Mouse (Mus musculus) kidney, postnatal 36 days (tissue): ENCODE data around the gene Ccdc51.

ENCODE experiments used
- DNase-seq, 2 experiments: peaks; one replicate each; pipeline ENCODE4 v3.0.0; 2021 to 2022; ENCODE audit warnings: mixed read lengths in 2 of 2

The Ccdc51 gene

DNA sequence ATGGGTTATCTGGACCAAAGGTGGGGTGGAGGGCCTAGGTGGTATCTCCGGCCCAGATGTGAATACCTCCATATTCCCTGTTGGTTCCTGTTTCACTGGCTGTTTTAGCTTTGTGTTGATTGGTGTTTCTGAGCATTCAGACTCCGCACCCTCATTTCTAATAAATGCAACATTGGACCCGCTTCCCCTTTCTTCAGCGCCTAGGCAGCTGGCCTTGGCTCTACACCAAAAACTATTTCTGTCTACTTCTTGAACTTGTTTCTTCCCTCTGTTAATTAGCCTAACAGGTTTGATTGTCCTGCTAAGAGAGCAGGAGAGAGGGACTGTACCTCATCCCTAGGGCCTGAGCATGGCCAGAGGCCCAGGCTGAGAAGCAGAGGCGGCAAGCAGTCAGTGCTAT, 24.8 kb upstream of the Ccdc51 start:
- DNase-seq, result peak in 1 of 2 experiments; percentile 1

- DNase-seq, result peak in 1 of 2 experiments; percentile 19
Observed at GRCm38 (mm10) chr9:109058006-109058765, 24.1 kb upstream of the Ccdc51 start.

DNA sequence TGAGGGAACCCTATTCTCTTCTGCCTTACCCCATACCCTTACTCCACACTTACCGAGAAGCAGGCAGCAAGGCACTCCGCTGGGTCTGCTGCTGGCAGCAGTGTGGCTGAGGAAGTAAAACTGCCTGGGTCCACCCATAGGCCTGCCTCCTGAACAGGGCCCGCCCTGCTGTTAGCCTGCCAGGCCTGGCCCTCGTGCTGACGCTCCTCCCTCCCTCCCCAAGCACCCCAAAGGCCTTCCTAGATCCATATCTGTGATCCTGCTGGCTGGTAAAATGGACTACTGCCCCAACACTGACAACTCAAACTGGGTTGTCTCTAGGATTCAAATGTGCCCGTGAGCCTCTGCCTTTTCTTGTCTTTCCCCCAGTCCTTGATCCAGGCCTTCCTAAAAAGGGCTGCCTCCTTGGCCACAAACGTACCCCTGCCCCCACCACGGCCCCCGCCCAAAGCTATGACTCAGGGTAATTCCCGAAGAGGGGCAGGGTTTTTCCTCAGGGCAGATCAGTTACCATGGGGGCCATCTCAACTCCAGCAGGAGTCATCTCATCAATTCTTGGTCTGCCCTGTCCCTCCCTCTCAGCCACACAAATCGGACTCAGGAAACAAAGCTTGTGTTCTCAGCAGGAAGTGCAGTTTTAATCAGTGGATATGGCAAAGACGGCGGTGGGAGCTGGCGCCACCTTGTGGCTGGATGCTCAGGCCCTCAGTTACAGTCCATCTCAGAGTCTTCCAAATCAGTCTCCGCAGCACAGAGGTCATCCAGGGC, 23.0 kb upstream of the Ccdc51 start, which contains the start of gene Trex1:
Trex1 (minus strand) TSS at position 599 of the 768 bp plus-strand sequence.
- peak; percentile 94 to 95 for DNase-seq

GRCm38 (mm10) chr9:109060184-109060897, 22.0 kb upstream of the Ccdc51 start:
- peak in 1 of 2 experiments; percentile 16 for DNase-seq

- DNase-seq, result no peak
Observed at GRCm38 (mm10) chr9:109060898-109061295, 21.4 kb upstream of the Ccdc51 start.

GRCm38 (mm10) chr9:109068095-109068735, 14.1 kb upstream of the Ccdc51 start:
- peak in 1 of 2 experiments; percentile 49 for DNase-seq

GRCm38 (mm10) chr9:109073661-109074573, 8.4 kb upstream of the Ccdc51 start, which contains the start of gene Atrip:
Gene Atrip, minus strand, starts transcription at chr9:109074124.
- DNase-seq, result peak; percentile 94 to 96

DNA sequence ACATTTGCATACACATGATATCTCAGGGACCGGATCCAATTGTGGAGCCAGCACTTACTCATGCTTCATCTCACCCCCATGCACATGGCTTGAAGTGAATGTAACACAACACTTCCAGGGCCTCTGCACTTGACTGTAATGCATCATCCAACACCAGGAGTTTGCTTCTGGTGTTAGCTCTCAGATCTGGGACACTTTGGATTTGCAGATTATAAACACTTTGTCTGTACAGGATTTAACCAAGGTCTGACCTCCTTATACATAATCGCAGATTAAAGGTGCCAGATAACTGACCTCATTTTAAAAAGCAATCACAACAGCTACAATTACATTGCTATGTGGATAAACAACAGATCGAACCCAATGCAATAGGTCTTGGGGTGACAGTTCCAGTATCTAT, 1.8 kb upstream of the Ccdc51 start:
- DNase-seq, result no peak

- DNase-seq, result no peak
Observed at GRCm38 (mm10) chr9:109081749-109082123, 557 bp upstream of the Ccdc51 start.

- peak in 1 of 2 experiments; percentile 58 for DNase-seq
Observed at GRCm38 (mm10) chr9:109084922-109085321, 2.6 kb downstream of the Ccdc51 start.

GRCm38 (mm10) chr9:109087987-109088386, 5.7 kb downstream of the Ccdc51 start:
- peak; percentile 35 to 51 for DNase-seq

DNA sequence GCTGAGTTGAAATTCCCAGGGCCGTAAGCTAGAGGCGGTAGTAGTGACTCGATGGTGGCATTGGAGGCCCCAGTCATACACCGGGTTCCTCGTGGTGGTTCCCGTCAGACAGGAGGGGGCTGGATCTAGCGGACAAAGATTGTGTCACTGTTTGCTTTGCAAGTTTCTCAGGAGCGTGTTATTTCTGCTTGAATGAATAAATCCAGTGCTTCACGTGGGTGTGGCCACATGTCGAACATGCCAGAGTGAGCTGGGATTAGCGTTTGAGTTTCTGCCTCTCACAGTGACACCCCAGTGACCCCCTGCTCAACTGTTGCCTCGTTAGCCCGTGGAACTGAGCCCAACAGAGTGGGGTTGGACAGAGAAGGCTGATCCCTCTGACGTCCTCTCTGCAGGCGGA, 8.2 kb downstream of the Ccdc51 start:
- no peak for DNase-seq

GRCm38 (mm10) chr9:109091802-109092201, 9.5 kb downstream of the Ccdc51 start:
- DNase-seq, result no peak

- DNase-seq, result peak; percentile 54 to 56
Observed at GRCm38 (mm10) chr9:109092799-109093198, 10.5 kb downstream of the Ccdc51 start.

DNA sequence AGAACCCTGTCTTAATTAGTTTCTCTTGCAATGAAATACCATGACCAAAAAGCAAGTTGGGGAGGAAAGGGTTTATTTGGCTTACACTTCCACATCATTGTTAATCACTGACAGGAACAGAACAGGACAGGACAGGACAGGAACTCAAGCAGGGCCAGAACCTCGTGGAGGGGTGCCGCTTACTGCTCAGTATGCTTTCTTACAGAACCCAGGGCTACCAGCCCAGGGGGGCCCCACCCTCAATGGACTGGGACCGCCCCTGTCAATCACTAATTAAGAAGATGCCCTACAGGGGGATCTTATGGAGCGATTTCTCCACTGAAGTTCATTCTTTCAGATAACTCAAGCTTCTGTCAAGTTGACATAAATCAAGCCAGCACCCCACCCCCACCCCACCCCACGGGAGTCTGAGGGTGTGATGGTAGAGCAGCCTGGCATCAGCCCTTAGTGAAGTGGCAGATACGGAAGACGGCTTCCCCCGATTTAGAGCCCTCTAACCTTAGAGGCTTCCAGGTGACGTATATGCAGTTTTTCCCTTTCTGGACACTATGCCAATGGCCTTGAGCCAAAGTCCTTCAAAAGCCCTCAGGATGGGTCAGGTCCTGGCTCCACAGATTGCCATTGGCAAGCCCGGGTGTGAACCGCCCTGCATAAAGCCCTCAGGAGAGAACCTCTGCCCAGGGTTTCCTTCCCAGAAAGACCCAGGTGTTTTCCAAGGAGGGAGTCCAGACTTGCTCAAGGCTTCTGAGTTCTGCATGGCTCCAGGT, 11.7 kb downstream of the Ccdc51 start:
- DNase-seq, result peak; percentile 75 to 77

GRCm38 (mm10) chr9:109094553-109095136, 12.4 kb downstream of the Ccdc51 start:
- peak; percentile 44 to 65 for DNase-seq

GRCm38 (mm10) chr9:109095137-109095982, 13.1 kb downstream of the Ccdc51 start, which contains the start of gene Plxnb1:
Gene Plxnb1, plus strand, starts transcription at chr9:109095389.
- peak; percentile 64 to 78 for DNase-seq

DNA sequence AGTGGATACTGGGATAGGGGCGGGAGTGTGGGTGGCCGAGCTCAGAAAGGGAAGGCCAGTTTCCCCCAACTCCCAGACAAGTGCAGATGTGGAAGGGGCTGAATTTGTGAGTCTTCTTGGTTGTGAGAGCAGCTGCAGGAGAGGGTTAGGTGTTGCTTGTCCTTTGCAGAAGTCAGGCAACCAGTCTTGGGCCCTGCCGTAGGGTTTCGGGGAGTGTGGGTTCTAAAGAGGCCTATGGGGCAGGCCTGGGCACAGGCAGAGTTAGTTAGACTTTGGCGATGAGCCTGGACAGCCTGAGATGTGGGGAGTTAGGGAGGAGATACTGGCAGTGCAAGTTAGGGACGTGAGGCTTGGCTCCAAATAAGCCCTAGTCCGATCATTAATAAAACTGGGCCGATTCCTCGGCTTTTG, 14.0 kb downstream of the Ccdc51 start:
- no peak for DNase-seq

GRCm38 (mm10) chr9:109096856-109097255, 14.6 kb downstream of the Ccdc51 start:
- no peak for DNase-seq
